Mouse (Mus musculus): Measurements from ENCODE around the gene Btbd35f2. TPM values are rescaled to one million over a fixed set of nuclear protein-coding genes. Genes with fewer than 3 reads are reported as not detected.

The Btbd35f2 gene
- not detected in 2 replicates for polyA plus RNA-seq (2015; fragmentation: Nextera tagmentation; extraction: Ambion mirVana)

DNA sequence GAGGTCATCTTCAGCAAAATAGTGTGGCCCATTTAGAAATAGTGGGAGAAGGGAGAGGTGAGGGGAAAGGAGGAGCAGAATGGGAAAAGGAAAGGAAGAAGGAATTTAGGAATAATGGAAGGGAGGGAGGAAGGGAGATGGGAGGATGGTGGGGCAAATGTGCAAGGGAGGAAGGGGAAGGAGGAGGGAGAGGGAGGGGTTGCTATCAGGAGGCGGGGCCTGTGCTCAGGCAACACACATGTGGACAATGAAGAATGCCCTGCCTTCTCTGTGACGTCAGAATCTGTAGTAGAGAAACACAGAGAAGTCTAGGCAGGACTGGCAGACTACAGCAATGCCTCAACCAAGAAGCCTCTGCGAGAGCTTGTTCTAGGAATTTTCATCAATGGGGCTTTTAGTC lies at the start of gene Btbd35f2:
TSS of gene Btbd35f2 (plus strand) at position 301 of the 400 bp plus-strand sequence.

Other genes with a start within 250 kb of the Btbd35f2 start
- gene Btbd35f22, start 230.6 kb upstream of the Btbd35f2 start, polyA plus RNA-seq (2015; fragmentation: Nextera tagmentation; extraction: Ambion mirVana), result not detected in 2 replicates